Mouse (Mus musculus): Measurements from ENCODE around the gene Rbbp7. TPM values are rescaled to one million over a fixed set of nuclear protein-coding genes. Genes with fewer than 3 reads are reported as not detected.

Gene Rbbp7
- polyA plus RNA-seq, 1 experiment from 2014 or later: 383 TPM

Other genes with a start within 250 kb of the Rbbp7 start
- gene Reps2, start 116.8 kb upstream of the Rbbp7 start, polyA plus RNA-seq (2015; fragmentation: Nextera tagmentation; extraction: Ambion mirVana): 0.13 and 0.25 TPM in 2 replicates
- gene Txlng, start 69.1 kb downstream of the Rbbp7 start, polyA plus RNA-seq (2015; fragmentation: Nextera tagmentation; extraction: Ambion mirVana): 9.3 and 10.9 TPM in 2 replicates
- 22.9 TPM in 2 replicates for gene Syap1, start 128.0 kb downstream of the Rbbp7 start, polyA plus RNA-seq (2015; fragmentation: Nextera tagmentation; extraction: Ambion mirVana)
- 55.8 and 57.4 TPM in 2 replicates for gene Ctps2, start 140.8 kb downstream of the Rbbp7 start, polyA plus RNA-seq (2015; fragmentation: Nextera tagmentation; extraction: Ambion mirVana)
- not detected in 2 replicates for gene S100g, start 204.2 kb downstream of the Rbbp7 start, polyA plus RNA-seq (2015; fragmentation: Nextera tagmentation; extraction: Ambion mirVana)

All from heart, embryonic 13.5 days (tissue).